Mouse (Mus musculus): ENCODE results near the gene Lonp1. TPM values are rescaled to one million over a fixed set of nuclear protein-coding genes. Genes with fewer than 3 reads are reported as not detected.

The Lonp1 gene
- total RNA-seq (2021) (100 to 1,000 TPM; 113 to 131 TPM), polyA plus RNA-seq (2012; rRNA removed) (95.9 and 116 TPM in 2 replicates)
- long read RNA-seq, transcript Lonp1-201 (18 exons, 2,951 nt): major isoform, 258 of 318 reads
- long read RNA-seq, partial matches to known transcripts: 55 of 318 reads
- long read RNA-seq, other reads (novel, unspliced or antisense): 5 of 318 reads

GRCm38 (mm10) chr17:56626754-56627470 is at the start of gene Lonp1:
Lonp1 (minus strand) TSS chr17:56626887.
- WGBS: under 1% methylated on average over 50 of the region's 51 CpGs
- no peaks in the 10 kb centered on the region for H3K79me2 ChIP-seq (replicated peaks; ENCODE audit: control insufficient read depth, insufficient read depth, low read length)
- peaks cover 4% of the 10 kb centered on the region for H3K4me1 ChIP-seq (ENCODE audit: control insufficient read depth, insufficient read depth, low read length)
- peak within 1 kb of the TSS; percentile 77 for H3K27ac ChIP-seq
- H3K36me3 ChIP-seq (ENCODE audit: control insufficient read depth, insufficient read depth, low read length): no peaks in the 10 kb centered on the region
- H3K4me3 ChIP-seq: peak within 1 kb of the TSS; percentile 86
- peak within 1 kb of the TSS; percentile 82 for H3K9ac ChIP-seq (ENCODE audit: low read depth, low read length)
- intact Hi-C loops (cut with DNase I): loop anchor here (2.0 to 5.0 kb wide), 4 partner anchors 45 to 135 kb away; partner anchors contain the start of genes Dus3l, Ndufa11, Ranbp3 and Safb
- TF ChIP-seq EP300 (IDR thresholded peaks at IDR 0.05; ENCODE audit: insufficient read depth, low read depth, low read length) (peak; percentile 64; the same call in 1 of the 2 replicates), POLR2A (IDR thresholded peaks at IDR 0.05; ENCODE audit: insufficient read depth, low read depth, low read length) (peak; percentile 83), CTCF (IDR thresholded peaks at IDR 0.05) (no peak)
- DNase-seq: peak; percentile 94 to 95
- H3K27me3 ChIP-seq (ENCODE audit: control insufficient read depth, insufficient read depth, low read length): no peaks in the 10 kb centered on the region

- TF ChIP-seq POLR2A (IDR thresholded peaks at IDR 0.05; ENCODE audit: insufficient read depth, low read depth, low read length) (no peak), EP300 (IDR thresholded peaks at IDR 0.05; ENCODE audit: insufficient read depth, low read depth, low read length) (no peak), CTCF (IDR thresholded peaks at IDR 0.05) (no peak)
- peak overlapping the region; percentile 98 for H3K9ac ChIP-seq (ENCODE audit: low read depth, low read length)
- peaks cover 15% of the 10 kb centered on the region for H3K79me2 ChIP-seq (replicated peaks; ENCODE audit: control insufficient read depth, insufficient read depth, low read length)
- peaks cover 8% of the 10 kb centered on the region for H3K4me1 ChIP-seq (ENCODE audit: control insufficient read depth, insufficient read depth, low read length)
- no peak for DNase-seq
- H3K27me3 ChIP-seq (ENCODE audit: control insufficient read depth, insufficient read depth, low read length): no peaks in the 10 kb centered on the region
- peak overlapping the region; percentile 94 for H3K27ac ChIP-seq
- H3K4me3 ChIP-seq: peak overlapping the region; percentile 88
- intact Hi-C loops (cut with DNase I): loop anchor here (2.0 to 5.0 kb wide), 3 partner anchors 43 to 88 kb away; partner anchors contain the start of genes Dus3l, Lonp1 and Ndufa11
- 1% methylated on average over 35 of the region's 37 CpGs for WGBS
- 0 out of 2 replicates have a peak, but pooled peaks cover 2% of the 10 kb centered on the region for H3K36me3 ChIP-seq (ENCODE audit: control insufficient read depth, insufficient read depth, low read length)
Observed at GRCm38 (mm10) chr17:56673647-56674416, 47.1 kb upstream of the Lonp1 start.

- peaks cover 8% of the 10 kb centered on the region for H3K4me1 ChIP-seq (ENCODE audit: control insufficient read depth, insufficient read depth, low read length)
- intact Hi-C loops (cut with DNase I): loop anchor here (2.0 to 5.0 kb wide), 3 partner anchors 44 to 89 kb away; partner anchors contain the start of genes Dus3l, Lonp1 and Ndufa11
- peak within 1 kb of the TSS; percentile 98 for H3K9ac ChIP-seq (ENCODE audit: low read depth, low read length)
- TF ChIP-seq EP300 (IDR thresholded peaks at IDR 0.05; ENCODE audit: insufficient read depth, low read depth, low read length) (0 out of 2 replicates have a peak, but pooled peaks have one; percentile 43), POLR2A (IDR thresholded peaks at IDR 0.05; ENCODE audit: insufficient read depth, low read depth, low read length) (peak; percentile 95), CTCF (IDR thresholded peaks at IDR 0.05) (no peak)
- 0 out of 2 replicates have a peak, but pooled peaks cover 2% of the 10 kb centered on the region for H3K36me3 ChIP-seq (ENCODE audit: control insufficient read depth, insufficient read depth, low read length)
- WGBS: 1% methylated on average over 52 of the region's 66 CpGs
- peak; percentile 99 to 100 for DNase-seq
- H3K27ac ChIP-seq: peak within 1 kb of the TSS; percentile 94
- H3K27me3 ChIP-seq (ENCODE audit: control insufficient read depth, insufficient read depth, low read length): no peaks in the 10 kb centered on the region
- peaks cover 14% of the 10 kb centered on the region for H3K79me2 ChIP-seq (replicated peaks; ENCODE audit: control insufficient read depth, insufficient read depth, low read length)
- peak within 1 kb of the TSS; percentile 88 for H3K4me3 ChIP-seq
Observed at GRCm38 (mm10) chr17:56672941-56673646, 46.4 kb upstream of the Lonp1 start, which contains the start of gene Ranbp3. Ranbp3 (plus strand) TSS chr17:56673294.

- Histone ChIP-seq H3K27me3 (ENCODE audit: control insufficient read depth, insufficient read depth, low read length) (no peaks in the 10 kb centered on the region), H3K79me2 (replicated peaks; ENCODE audit: control insufficient read depth, insufficient read depth, low read length) (peaks cover 5% of the 10 kb centered on the region; the same call in 1 of the 2 replicates), H3K4me1 (ENCODE audit: control insufficient read depth, insufficient read depth, low read length) (peaks cover 7% of the 10 kb centered on the region), H3K9ac (ENCODE audit: low read depth, low read length) (no peak overlapping the region), H3K4me3 (no peak overlapping the region), H3K27ac (no peak overlapping the region), H3K36me3 (ENCODE audit: control insufficient read depth, insufficient read depth, low read length) (no peaks in the 10 kb centered on the region)
- DNase-seq: no peak
- intact Hi-C loops (cut with DNase I): loop anchor here (2.0 to 5.0 kb wide), 4 partner anchors 81 to 313 kb away; partner anchors contain the start of gene Dus3l
- 88% methylated on average over 8 of the region's 8 CpGs for WGBS
- TF ChIP-seq EP300 (IDR thresholded peaks at IDR 0.05; ENCODE audit: insufficient read depth, low read depth, low read length) (no peak), CTCF (IDR thresholded peaks at IDR 0.05) (no peak), POLR2A (IDR thresholded peaks at IDR 0.05; ENCODE audit: insufficient read depth, low read depth, low read length) (no peak)
Observed at GRCm38 (mm10) chr17:56669766-56670165, 43.1 kb upstream of the Lonp1 start.
